Mouse (Mus musculus) ES-Bruce4 (cell line): ENCODE data around the gene Gm49322.

Experiments used
- CTCF ChIP-seq: IDR thresholded peaks from one replicate; pipeline ENCODE4 v1.8.1; 2011; ENCODE audit warnings: low read depth, low read length
- POLR2A ChIP-seq: IDR thresholded peaks from one replicate; pipeline ENCODE4 v1.8.1; 2011; ENCODE audit warnings: low read length; ENCODE audit not compliant: insufficient read depth

DNA sequence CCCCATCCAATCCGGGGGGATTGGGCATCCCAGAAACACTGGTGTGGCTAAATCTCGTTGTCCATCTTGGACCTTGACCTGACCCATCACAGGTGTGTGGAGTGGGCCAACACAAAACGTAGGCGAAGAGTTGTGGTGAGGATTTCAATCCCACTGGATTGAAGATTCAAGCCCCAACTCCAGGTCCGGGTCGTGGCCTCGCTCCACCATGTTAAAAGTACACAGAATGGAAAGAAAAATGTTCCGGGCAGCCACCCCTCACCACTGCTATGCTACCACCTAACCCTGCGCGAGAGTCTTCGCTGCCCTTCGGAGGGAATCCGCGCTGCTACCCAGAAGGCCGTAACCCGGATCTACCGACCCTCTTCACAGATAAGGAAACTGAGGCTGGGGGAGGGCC is 29.9 kb upstream of the Gm49322 start:
- no peak for TF ChIP-seq CTCF
- no peak for TF ChIP-seq POLR2A
